Mouse (Mus musculus): Measurements from ENCODE around the gene Gpbp1. TPM values are rescaled to one million over a fixed set of nuclear protein-coding genes. Genes with fewer than 3 reads are reported as not detected.

The Gpbp1 gene
- polyA plus RNA-seq, 2 experiments = 19.2 to 36.2 TPM

DNA sequence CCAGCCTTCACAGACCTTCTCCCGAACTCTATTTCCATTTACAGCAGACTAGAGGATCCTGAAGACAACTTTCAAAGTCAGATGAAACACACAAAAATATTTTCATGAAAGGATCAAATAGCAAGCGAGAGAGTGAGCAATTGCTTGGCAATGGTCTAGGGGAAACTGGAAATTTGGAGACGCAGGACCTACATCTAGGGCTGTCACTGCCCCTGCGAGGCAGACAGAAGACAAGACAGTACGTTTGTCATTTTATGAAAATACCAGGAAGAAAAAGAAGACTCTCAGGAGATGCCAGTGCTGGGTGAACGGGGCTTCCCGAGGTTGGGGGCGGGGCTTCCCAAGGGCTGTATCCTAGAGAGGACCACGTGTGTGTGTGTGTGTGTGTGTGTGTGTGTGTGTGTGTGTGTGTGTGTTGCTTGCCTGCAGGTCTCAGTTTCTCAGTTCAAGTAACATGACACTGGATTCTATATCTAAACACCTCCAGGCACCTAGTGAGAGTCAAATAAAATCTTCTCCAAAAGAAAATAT lies 83.0 kb downstream of the Gpbp1 start:
- ATAC-seq (ENCODE audit: insufficient read depth) (no peak), DNase-seq (ENCODE audit: low read depth in 3 of 3, low spot score in 3 of 3) (no peak)
- 58% methylated on average over 9 of the region's 9 CpGs for WGBS (ENCODE audit: insufficient replicate concordance)
- H3K27ac ChIP-seq = no peak overlapping the region
- H3K4me3 ChIP-seq (ENCODE audit: insufficient read depth in 1 of 2, low read depth in 2 of 2, low read length in 2 of 2) = no peak overlapping the region
- no peaks in the 10 kb centered on the region for H3K9me3 ChIP-seq (ENCODE audit: control insufficient read depth, low read length)
- TF ChIP-seq EP300 (IDR thresholded peaks at IDR 0.05; ENCODE audit: low read depth) (no peak), CTCF (IDR thresholded peaks at IDR 0.05; ENCODE audit: low read depth) (no peak)
- no peaks in the 10 kb centered on the region for H3K4me1 ChIP-seq (replicated peaks; ENCODE audit: control insufficient read depth in 2 of 2, insufficient read depth in 2 of 2, low read length in 1 of 2)
- H3K36me3 ChIP-seq (replicated peaks; ENCODE audit: control insufficient read depth, insufficient read depth, low read depth) = no peaks in the 10 kb centered on the region
- H3K9ac ChIP-seq (replicated peaks) = no peak overlapping the region
- no peaks in the 10 kb centered on the region for H3K27me3 ChIP-seq (ENCODE audit: control insufficient read depth, insufficient read depth, low read length)
- H3K4me2 ChIP-seq (ENCODE audit: low read depth) = no peak overlapping the region

DNA sequence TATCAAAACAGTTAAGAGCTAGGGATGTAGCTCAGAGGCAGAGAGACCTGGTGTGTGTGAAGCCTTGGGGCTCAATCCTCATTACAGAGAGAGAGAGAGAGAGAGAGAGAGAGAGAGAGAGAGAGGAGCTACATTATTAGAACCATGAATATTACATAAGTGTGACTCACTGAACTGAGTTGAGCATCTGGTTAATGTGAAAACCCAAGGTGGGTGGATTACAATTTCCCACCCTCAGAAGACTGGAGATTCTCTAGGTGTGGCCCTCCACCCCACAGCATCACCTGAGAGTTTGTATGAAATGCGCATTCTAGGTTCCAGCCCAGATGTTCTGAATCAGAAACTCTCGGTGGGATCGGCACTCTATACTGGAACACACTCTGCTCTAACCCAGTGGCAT lies 84.0 kb downstream of the Gpbp1 start:
- ATAC-seq (ENCODE audit: insufficient read depth) = no peak
- Histone ChIP-seq H3K9me3 (ENCODE audit: control insufficient read depth, low read length) (no peaks in the 10 kb centered on the region), H3K4me3 (ENCODE audit: insufficient read depth in 1 of 2, low read depth in 2 of 2, low read length in 2 of 2) (no peak overlapping the region), H3K4me2 (ENCODE audit: low read depth) (no peak overlapping the region), H3K4me1 (replicated peaks; ENCODE audit: control insufficient read depth in 2 of 2, insufficient read depth in 2 of 2, low read length in 1 of 2) (no peaks in the 10 kb centered on the region), H3K27ac (no peak overlapping the region), H3K36me3 (replicated peaks; ENCODE audit: control insufficient read depth, insufficient read depth, low read depth) (no peaks in the 10 kb centered on the region), H3K9ac (replicated peaks) (no peak overlapping the region), H3K27me3 (ENCODE audit: control insufficient read depth, insufficient read depth, low read length) (no peaks in the 10 kb centered on the region)
- 80% methylated on average over 3 of the region's 3 CpGs for WGBS (ENCODE audit: insufficient replicate concordance)
- no peak for DNase-seq (ENCODE audit: low read depth in 3 of 3, low spot score in 3 of 3)
- TF ChIP-seq CTCF (IDR thresholded peaks at IDR 0.05; ENCODE audit: low read depth) (no peak), EP300 (IDR thresholded peaks at IDR 0.05; ENCODE audit: low read depth) (no peak)

DNA sequence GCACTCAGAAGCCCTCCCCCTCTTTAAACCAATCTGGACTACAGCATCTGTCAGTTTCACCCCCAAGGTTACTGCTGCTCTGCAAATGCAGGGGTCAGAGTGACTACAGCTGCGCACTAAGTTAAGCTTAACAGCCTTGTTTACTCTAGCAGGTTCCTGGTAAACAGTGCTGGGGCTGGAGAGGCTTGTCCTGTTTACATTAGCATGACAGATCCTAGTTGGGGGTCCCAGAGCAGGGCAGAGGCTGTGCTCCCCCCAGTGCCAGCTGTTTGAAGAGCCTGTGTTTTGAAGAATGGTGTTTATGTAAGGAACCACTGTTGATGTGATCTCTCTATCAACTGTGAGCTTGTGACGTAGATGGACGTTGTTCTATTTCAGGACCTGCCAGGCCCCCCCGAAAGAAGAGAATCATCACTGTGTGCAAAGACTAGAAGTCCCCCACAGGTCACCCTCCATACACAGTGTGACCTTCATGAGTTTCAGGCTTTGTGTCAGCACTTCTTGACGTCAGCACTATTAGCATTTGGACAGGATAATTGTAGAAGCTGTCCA lies 92.2 kb downstream of the Gpbp1 start:
- H3K4me3 ChIP-seq (ENCODE audit: insufficient read depth in 1 of 2, low read depth in 2 of 2, low read length in 2 of 2) = no peak overlapping the region
- WGBS (ENCODE audit: insufficient replicate concordance) = 31% methylated on average over 5 of the region's 5 CpGs
- TF ChIP-seq EP300 (IDR thresholded peaks at IDR 0.05; ENCODE audit: low read depth) = no peak
- no peak for TF ChIP-seq CTCF (IDR thresholded peaks at IDR 0.05; ENCODE audit: low read depth)
- no peaks in the 10 kb centered on the region for H3K27me3 ChIP-seq (ENCODE audit: control insufficient read depth, insufficient read depth, low read length)
- no peaks in the 10 kb centered on the region for H3K9me3 ChIP-seq (ENCODE audit: control insufficient read depth, low read length)
- no peak overlapping the region for H3K27ac ChIP-seq
- peak; percentile 55; the same call in 1 of the 2 replicates for ATAC-seq (ENCODE audit: insufficient read depth)
- no peak overlapping the region for H3K4me2 ChIP-seq (ENCODE audit: low read depth)
- H3K36me3 ChIP-seq (replicated peaks; ENCODE audit: control insufficient read depth, insufficient read depth, low read depth) = no peaks in the 10 kb centered on the region
- peaks cover 0 to 7% of the 10 kb centered on the region in 2 experiments; a peak in 2 of 4 replicates for H3K4me1 ChIP-seq (replicated peaks; ENCODE audit: control insufficient read depth in 2 of 2, insufficient read depth in 2 of 2, low read length in 1 of 2)
- DNase-seq (ENCODE audit: low read depth in 3 of 3, low spot score in 3 of 3) = no peak
- no peak overlapping the region for H3K9ac ChIP-seq (replicated peaks)

DNA sequence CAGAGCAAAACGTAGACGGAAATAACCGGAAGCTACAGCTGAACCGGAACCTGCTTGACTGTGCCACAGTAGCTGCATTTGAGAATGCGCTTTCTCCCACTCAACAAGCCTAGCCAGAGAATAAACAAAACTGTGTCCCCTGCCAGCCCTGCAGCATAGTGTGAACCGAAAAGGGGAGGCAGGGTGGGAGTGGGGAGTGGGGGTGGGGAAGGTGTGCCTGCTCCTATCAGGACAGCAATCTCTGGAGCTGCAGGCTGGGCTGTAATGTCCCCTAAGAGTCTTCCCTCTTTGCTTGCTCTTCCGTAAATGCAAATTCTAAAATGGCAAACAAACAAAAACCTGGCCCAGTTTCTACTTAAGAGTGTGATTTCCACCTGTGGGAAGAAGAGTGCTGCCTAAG lies 92.8 kb downstream of the Gpbp1 start:
- no peaks in the 10 kb centered on the region for H3K9me3 ChIP-seq (ENCODE audit: control insufficient read depth, low read length)
- 31% methylated on average over 7 of the region's 7 CpGs for WGBS (ENCODE audit: insufficient replicate concordance)
- no peaks in the 10 kb centered on the region for H3K36me3 ChIP-seq (replicated peaks; ENCODE audit: control insufficient read depth, insufficient read depth, low read depth)
- TF ChIP-seq EP300 (IDR thresholded peaks at IDR 0.05; ENCODE audit: low read depth) = no peak
- no peak for TF ChIP-seq CTCF (IDR thresholded peaks at IDR 0.05; ENCODE audit: low read depth)
- H3K4me2 ChIP-seq (ENCODE audit: low read depth) = no peak overlapping the region
- H3K4me3 ChIP-seq (ENCODE audit: insufficient read depth in 1 of 2, low read depth in 2 of 2, low read length in 2 of 2) = no peak overlapping the region
- H3K27ac ChIP-seq = no peak overlapping the region
- DNase-seq (ENCODE audit: low read depth in 3 of 3, low spot score in 3 of 3) (no peak), ATAC-seq (ENCODE audit: insufficient read depth) (no peak)
- H3K9ac ChIP-seq (replicated peaks) = no peak overlapping the region
- H3K4me1 ChIP-seq (replicated peaks; ENCODE audit: control insufficient read depth in 2 of 2, insufficient read depth in 2 of 2, low read length in 1 of 2) = peaks cover 0 to 7% of the 10 kb centered on the region in 2 experiments; a peak in 2 of 4 replicates
- no peaks in the 10 kb centered on the region for H3K27me3 ChIP-seq (ENCODE audit: control insufficient read depth, insufficient read depth, low read length)

DNA sequence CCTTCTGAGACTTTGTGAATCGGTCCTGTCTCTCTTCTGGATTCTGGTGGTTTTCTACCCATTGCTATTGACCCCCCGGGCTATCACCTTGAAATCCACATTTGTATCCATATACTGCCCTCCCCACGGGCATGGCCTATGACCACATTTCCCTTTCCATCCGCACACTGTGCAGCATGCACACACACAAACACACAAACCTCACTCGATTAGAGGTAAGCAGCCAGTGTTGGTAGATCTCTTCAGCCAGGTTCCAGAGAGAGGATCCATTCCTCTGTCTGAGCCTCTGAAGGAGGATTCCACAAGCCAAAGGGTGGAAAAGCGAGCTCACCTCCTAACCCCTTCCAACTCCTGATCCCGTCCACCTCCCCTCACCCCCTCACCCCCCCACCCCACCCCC lies 94.4 kb downstream of the Gpbp1 start:
- no peaks in the 10 kb centered on the region for H3K36me3 ChIP-seq (replicated peaks; ENCODE audit: control insufficient read depth, insufficient read depth, low read depth)
- H3K27ac ChIP-seq = no peak overlapping the region
- no peak overlapping the region for H3K9ac ChIP-seq (replicated peaks)
- no peak for ATAC-seq (ENCODE audit: insufficient read depth)
- no peaks in the 10 kb centered on the region for H3K9me3 ChIP-seq (ENCODE audit: control insufficient read depth, low read length)
- H3K27me3 ChIP-seq (ENCODE audit: control insufficient read depth, insufficient read depth, low read length) = no peaks in the 10 kb centered on the region
- no peak overlapping the region for H3K4me3 ChIP-seq (ENCODE audit: insufficient read depth in 1 of 2, low read depth in 2 of 2, low read length in 2 of 2)
- DNase-seq (ENCODE audit: low read depth in 3 of 3, low spot score in 3 of 3) = no peak
- H3K4me1 ChIP-seq (replicated peaks; ENCODE audit: control insufficient read depth in 2 of 2, insufficient read depth in 2 of 2, low read length in 1 of 2) = peaks cover 0 to 7% of the 10 kb centered on the region in 2 experiments; a peak in 2 of 4 replicates
- H3K4me2 ChIP-seq (ENCODE audit: low read depth) = no peak overlapping the region
- TF ChIP-seq CTCF (IDR thresholded peaks at IDR 0.05; ENCODE audit: low read depth) (no peak), EP300 (IDR thresholded peaks at IDR 0.05; ENCODE audit: low read depth) (no peak)
- 61% methylated on average over 7 of the region's 7 CpGs for WGBS (ENCODE audit: insufficient replicate concordance)

Data from liver, embryonic 14.5 days (tissue).